Mouse (Mus musculus) lung, adult 2 months (tissue): ENCODE data around the gene Pcdh7.

Source experiments
- CTCF ChIP-seq: fragments of 200-500 bp; IDR thresholded peaks from 2 replicates; pipeline ENCODE4 v1.5.1; 2011; ENCODE audit warnings: mild to moderate bottlenecking, low read length, control low read depth; ENCODE audit not compliant: insufficient read depth
- POLR2A ChIP-seq: fragments of 200-500 bp; IDR thresholded peaks from 2 replicates; pipeline ENCODE4 v1.6.1; 2011; ENCODE audit warnings: low read depth, mild to moderate bottlenecking, control low read depth, low read length, borderline replicate concordance; ENCODE audit errors: extremely low read depth

- TF ChIP-seq CTCF (no peak), POLR2A (no peak)
Observed at GRCm38 (mm10) chr5:57781950-57782349, 64.2 kb downstream of the Pcdh7 start.
